Mouse (Mus musculus): Measurements from ENCODE around the gene Tmem185b. TPM values are rescaled to one million over a fixed set of nuclear protein-coding genes. Genes with fewer than 3 reads are reported as not detected.

The Tmem185b gene
- polyA plus RNA-seq, 1 experiment from 2014 or later, result 19.1 TPM

DNA sequence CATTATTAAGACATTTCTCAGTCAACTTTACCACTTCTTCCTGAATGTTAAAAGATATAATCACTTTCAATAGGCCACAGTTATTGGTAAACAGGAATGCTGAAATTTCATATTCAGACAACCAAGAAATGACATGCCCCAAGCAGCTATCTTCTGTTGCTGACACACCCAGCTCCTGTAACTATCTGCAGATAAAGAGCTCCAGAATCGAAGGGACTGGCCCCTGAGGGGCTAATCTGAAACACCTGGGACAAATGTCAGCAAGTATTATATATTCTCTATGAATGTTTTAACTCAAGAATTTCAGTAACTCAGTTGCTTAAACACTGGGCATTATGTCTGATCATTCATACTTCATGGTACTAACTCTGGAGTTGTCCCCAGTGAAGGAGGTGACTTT lies 44.2 kb downstream of the Tmem185b start:
- H3K4me1 ChIP-seq, result no peaks in the 10 kb centered on the region
- no peaks in the 10 kb centered on the region for H3K9me3 ChIP-seq (replicated peaks)
- H3K36me3 ChIP-seq (ENCODE audit: poor library complexity, severe bottlenecking), result peaks cover 46% of the 10 kb centered on the region
- ATAC-seq, result no peak
- H3K4me2 ChIP-seq, result no peak overlapping the region
- H3K27me3 ChIP-seq, result no peaks in the 10 kb centered on the region
- 84% methylated on average over 1 of the region's 1 CpGs for WGBS
- H3K4me3 ChIP-seq, result no peak overlapping the region
- no peak overlapping the region for H3K27ac ChIP-seq
- no peak overlapping the region for H3K9ac ChIP-seq

Other genes starting within 250 kb of the Tmem185b start
- gene Inhbb, start 103.9 kb upstream of the Tmem185b start, polyA plus RNA-seq (2015; fragmentation: Nextera tagmentation; extraction: Ambion mirVana), result 4.1 and 4.6 TPM in 2 replicates
- 51.0 and 52.5 TPM in 2 replicates for gene Ralb, start 21.4 kb upstream of the Tmem185b start, polyA plus RNA-seq (2015; fragmentation: Nextera tagmentation; extraction: Ambion mirVana)
- 26.2 and 29.0 TPM in 2 replicates for gene Epb41l5, start 122.8 kb downstream of the Tmem185b start, polyA plus RNA-seq (2015; fragmentation: Nextera tagmentation; extraction: Ambion mirVana)